Mouse (Mus musculus) myocyte (in vitro differentiated cells): Measurements from ENCODE around the gene Usp7.

ENCODE experiments used
- MYOD1 ChIP-seq, 3 experiments: IDR thresholded peaks; one replicate each; pipeline ENCODE4 v1.6.1; 2011; ENCODE audit warnings: control low read depth in 2 of 3, low read depth in 2 of 3, mild to moderate bottlenecking in 2 of 3, moderate library complexity in 1 of 3; ENCODE audit not compliant: insufficient read length in 2 of 3, control insufficient read depth in 1 of 3
- POLR2A ChIP-seq: IDR thresholded peaks from one replicate; pipeline ENCODE4 v1.6.1; 2011; ENCODE audit warnings: low read depth, mild to moderate bottlenecking, control low read depth, moderate library complexity; ENCODE audit not compliant: insufficient read length

DNA sequence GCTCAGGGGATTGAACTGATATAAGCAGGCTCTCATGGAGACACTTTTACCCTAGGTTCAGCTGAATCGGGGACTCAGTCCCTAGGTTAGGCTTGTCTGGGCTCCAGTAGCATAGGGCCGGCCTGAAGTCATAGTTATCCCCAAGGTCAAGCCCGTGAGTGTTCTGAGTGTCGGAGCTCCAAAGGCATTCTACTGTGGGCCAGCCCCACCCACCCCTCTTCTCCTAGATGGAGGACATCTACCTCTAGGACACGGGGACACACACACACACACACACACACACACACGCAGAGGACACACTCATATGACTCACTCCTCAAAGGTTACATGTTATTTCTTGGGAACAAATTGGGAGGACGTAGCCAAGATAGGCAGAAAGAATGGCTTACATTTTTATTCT is 35.3 kb upstream of the Usp7 start:
- TF ChIP-seq MYOD1 (IDR thresholded peaks at IDR 0.05; ENCODE audit: control insufficient read depth in 1 of 3, insufficient read length in 2 of 3, low read depth in 2 of 3) (no peak), POLR2A (no peak)
